ENCODE assay signal across 8 mouse cellular contexts in the genomic region with DNA sequence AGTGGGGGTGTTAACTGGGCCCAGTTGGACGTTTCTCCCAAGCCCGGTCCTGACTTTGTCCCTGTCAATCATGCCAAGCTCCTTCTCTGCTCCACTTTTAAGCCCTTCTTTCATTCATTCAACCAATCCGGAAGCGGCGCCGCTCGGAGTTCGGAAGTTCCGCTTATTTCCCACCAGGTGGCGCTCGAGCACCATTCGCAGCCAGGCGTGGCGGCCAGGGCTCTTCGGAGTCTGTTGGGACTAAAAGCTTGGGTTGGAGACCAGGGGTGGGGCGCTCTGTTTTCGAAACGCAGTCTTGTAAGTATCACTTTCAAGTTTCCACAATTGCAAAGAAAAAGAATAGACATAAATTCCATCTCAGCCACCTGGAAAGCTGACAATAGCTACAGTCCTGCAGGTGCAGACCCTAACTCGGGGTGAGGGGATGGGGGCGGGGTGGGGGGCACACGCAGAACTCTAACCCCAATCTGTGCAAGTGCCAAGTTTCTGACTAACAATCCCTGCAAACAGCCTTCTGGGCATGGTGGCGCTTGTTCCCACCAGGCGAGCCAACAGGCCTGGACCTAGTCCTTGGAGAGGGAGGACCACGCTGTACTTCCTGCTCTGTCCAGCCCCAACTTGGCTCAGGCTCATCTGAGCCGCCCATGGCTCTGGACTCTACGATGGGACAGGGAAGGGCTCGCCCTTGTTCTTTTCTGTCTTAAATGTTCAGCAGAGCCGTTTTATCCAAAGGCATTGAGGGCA. TPM values are rescaled to one million over a fixed set of nuclear protein-coding genes. Genes with fewer than 3 reads are reported as not detected.
DNase-seq lines count a peak whose midpoint lies in the region; ATAC-seq and TF ChIP-seq lines count a peak whose summit lies in the region.

No protein-coding gene starts in this region.

- H3K4me1 ChIP-seq in cortical plate, adult 2 months (ENCODE audit: control insufficient read depth, insufficient read depth, low read length), result no peaks in the 10 kb centered on the region

- ATAC-seq in activated CD4-positive, CD25-positive, alpha-beta regulatory T cell, adult 4 months, result peak; percentile 92
- ATAC-seq in megakaryocyte-erythroid progenitor cell, adult 5-6 weeks (replicated peaks; ENCODE audit: low FRiP score, low TSS enrichment, poor library complexity, severe bottlenecking), result peak; percentile 87

- no peak overlapping the region for H3K4me3 ChIP-seq in cortical plate, adult 2 months (ENCODE audit: insufficient read depth, low read length)

- DNase-seq in gastrocnemius, postnatal 10 days, result peak; percentile 86
- peak; percentile 92 for DNase-seq in induced T-regulatory cell, adult 2 months (ENCODE audit: low read depth)
- peak; percentile 74 to 82 for DNase-seq in left cerebral cortex, postnatal 14 days (ENCODE audit: low spot score in 2 of 2)
- DNase-seq in right cerebral cortex, postnatal 10 days (ENCODE audit: low spot score in 2 of 2), result peak; percentile 78 to 86
- peak; percentile 82 for DNase-seq in urinary bladder, postnatal 14 days (ENCODE audit: low spot score)

- peak; percentile 86 for TF ChIP-seq CTCF in cortical plate, adult 2 months (IDR thresholded peaks at IDR 0.05; ENCODE audit: extremely low read depth, insufficient read depth, low read length)

- TF ChIP-seq POLR2A in cortical plate, adult 2 months (IDR thresholded peaks at IDR 0.05; ENCODE audit: extremely low read depth, insufficient read depth, low read length), result no peak

- no peak overlapping the region; the same call in 1 of the 2 replicates for H3K27ac ChIP-seq in cortical plate, adult 2 months (ENCODE audit: insufficient read depth, low read length)

- intact Hi-C loops in left cerebral cortex, postnatal 14 days (cut with DNase I), result loop anchor here (2.0 kb wide), 1 partner anchor 87 kb away; no protein-coding TSS in a partner anchor

RNA-seq across cellular contexts. Expression of a gene that starts 9.6 kb away (rescaled TPM):
- polyA plus RNA-seq in activated CD4-positive, CD25-positive, alpha-beta regulatory T cell, adult 4 months (2017; shearing (Covaris generic)), result 100 to 1,000 TPM in 1 of 2 experiments, 10 to 100 TPM in 1; 90.9 to 196 TPM
- polyA plus RNA-seq in cortical plate, adult 2 months (2012; rRNA removed), result 725 and 733 TPM in 2 replicates
- 100 to 1,000 TPM; 156 to 177 TPM for total RNA-seq in gastrocnemius, postnatal 10 days (2021)
- 1,000 to 10,000 TPM in 1 of 2 experiments, 100 to 1,000 TPM in 1; 991 to 1,025 TPM for total RNA-seq in left cerebral cortex, postnatal 14 days (2021)
- total RNA-seq in megakaryocyte-erythroid progenitor cell, adult 5-6 weeks (2014; fragmentation: Nextera tagmentation), result 219 and 229 TPM in 2 replicates
- 109 and 158 TPM in 2 replicates for total RNA-seq in megakaryocyte-erythroid progenitor cell, adult 5-6 weeks (2017)

RNA-seq across cellular contexts. Expression of a gene that starts 12.6 kb away (rescaled TPM):
- polyA plus RNA-seq in activated CD4-positive, CD25-positive, alpha-beta regulatory T cell, adult 4 months (2017; shearing (Covaris generic)), result not detected
- 2.1 and 2.7 TPM in 2 replicates for polyA plus RNA-seq in cortical plate, adult 2 months (2012; rRNA removed)
- 100 to 1,000 TPM; 122 to 216 TPM for total RNA-seq in gastrocnemius, postnatal 10 days (2021)
- 1 to 10 TPM; 1.2 to 2.9 TPM for total RNA-seq in left cerebral cortex, postnatal 14 days (2021)
- total RNA-seq in megakaryocyte-erythroid progenitor cell, adult 5-6 weeks (2014; fragmentation: Nextera tagmentation), result not detected in 2 replicates
- not detected in 2 replicates for total RNA-seq in megakaryocyte-erythroid progenitor cell, adult 5-6 weeks (2017)

Comparison
In these comparisons a context has a peak if more than half of its experiments do, and no peak if none do; other contexts are left out.
1. RNA of a gene that starts 9.6 kb away (total RNA-seq): 991 to 1,025 TPM in left cerebral cortex, postnatal 14 days; 109 to 229 TPM in megakaryocyte-erythroid progenitor cell, adult 5-6 weeks and 156 to 177 TPM in gastrocnemius, postnatal 10 days; every median in the first group is over 4 times any median in the second.
2. RNA of a gene that starts 12.6 kb away (total RNA-seq): 122 to 216 TPM in gastrocnemius, postnatal 10 days; 1.2 to 2.9 TPM in left cerebral cortex, postnatal 14 days and not detected in megakaryocyte-erythroid progenitor cell, adult 5-6 weeks; every median in the first group is over 10 times any median in the second.
3. Peak in every context shown above with its lines, with median percentiles within 50 percentile points of each other: DNase-seq.